Mouse (Mus musculus) kidney, postnatal 0 days (tissue): ENCODE measurements at regions not wholly inside any gene's neighbourhood (a gene's known extent, or its start where the extent isn't known, plus 50 kb on each side); places are given as distances from the start of the nearest gene placed in this dataset.

Experiments used
- ATAC-seq: fragments of 200-750 bp; cut with Nextera tagmentation; replicated peaks from 2 replicates; pipeline ENCODE4 v1.8.0; 2017; ENCODE audit warnings: low read depth, moderate number of reproducible peaks, moderate TSS enrichment, moderate library complexity; ENCODE audit not compliant: low FRiP score
- DNase-seq: peaks from one replicate; pipeline ENCODE4 v3.0.0-alpha.2; 2016; ENCODE audit warnings: low spot score
- H3K27ac ChIP-seq: fragments of 300-500 bp; sonication (generic); 2 replicates; pipeline ENCODE4 v1.5.1; 2014; ENCODE audit warnings: mild to moderate bottlenecking
- H3K27me3 ChIP-seq: fragments of 300-500 bp; sonication (generic); 2 replicates; pipeline ENCODE4 v1.6.1; 2014; ENCODE audit warnings: low read length, mixed read lengths; ENCODE audit not compliant: insufficient read depth
- H3K36me3 ChIP-seq: fragments of 300-500 bp; sonication (generic); 2 replicates; pipeline ENCODE4 v1.6.1; 2014; ENCODE audit warnings: low read length, mixed read lengths; ENCODE audit not compliant: insufficient read depth
- H3K4me1 ChIP-seq: fragments of 300-500 bp; sonication (generic); replicated peaks from 2 replicates; pipeline ENCODE4 v1.6.1; 2014; ENCODE audit warnings: antibody characterized with exemption, low read length, mixed read lengths; ENCODE audit not compliant: insufficient read depth
- H3K4me2 ChIP-seq: fragments of 300-500 bp; sonication (generic); 2 replicates; pipeline ENCODE4 v1.6.1; 2014; ENCODE audit warnings: mild to moderate bottlenecking, low read length, moderate library complexity, mixed read lengths
- H3K4me3 ChIP-seq: fragments of 300-500 bp; sonication (generic); replicated peaks from 2 replicates; pipeline ENCODE4 v1.5.1; 2014; ENCODE audit warnings: low read depth, low read length
- H3K9ac ChIP-seq: fragments of 300-500 bp; sonication (generic); 2 replicates; pipeline ENCODE4 v1.6.1; 2014; ENCODE audit warnings: low read depth, low read length
- H3K9me3 ChIP-seq: fragments of 300-500 bp; sonication (generic); replicated peaks from 2 replicates; pipeline ENCODE4 v1.6.1; 2016; ENCODE audit warnings: low read length, inconsistent platforms, mixed read lengths
- CTCF ChIP-seq: IDR thresholded peaks from 2 replicates; pipeline ENCODE4 v1.5.1; 2016; ENCODE audit warnings: antibody characterized with exemption, low read depth, mild to moderate bottlenecking, moderate library complexity
- WGBS: fragments of 180-500 bp; shearing (Covaris S2); extraction: QIAGEN DNeasy Blood & Tissue Kit; methylation state at CpG from one replicate; pipeline ENCODE4 v1.1.7; 2014; 5-methylcytosine and 5-hydroxymethylcytosine counted together

DNA sequence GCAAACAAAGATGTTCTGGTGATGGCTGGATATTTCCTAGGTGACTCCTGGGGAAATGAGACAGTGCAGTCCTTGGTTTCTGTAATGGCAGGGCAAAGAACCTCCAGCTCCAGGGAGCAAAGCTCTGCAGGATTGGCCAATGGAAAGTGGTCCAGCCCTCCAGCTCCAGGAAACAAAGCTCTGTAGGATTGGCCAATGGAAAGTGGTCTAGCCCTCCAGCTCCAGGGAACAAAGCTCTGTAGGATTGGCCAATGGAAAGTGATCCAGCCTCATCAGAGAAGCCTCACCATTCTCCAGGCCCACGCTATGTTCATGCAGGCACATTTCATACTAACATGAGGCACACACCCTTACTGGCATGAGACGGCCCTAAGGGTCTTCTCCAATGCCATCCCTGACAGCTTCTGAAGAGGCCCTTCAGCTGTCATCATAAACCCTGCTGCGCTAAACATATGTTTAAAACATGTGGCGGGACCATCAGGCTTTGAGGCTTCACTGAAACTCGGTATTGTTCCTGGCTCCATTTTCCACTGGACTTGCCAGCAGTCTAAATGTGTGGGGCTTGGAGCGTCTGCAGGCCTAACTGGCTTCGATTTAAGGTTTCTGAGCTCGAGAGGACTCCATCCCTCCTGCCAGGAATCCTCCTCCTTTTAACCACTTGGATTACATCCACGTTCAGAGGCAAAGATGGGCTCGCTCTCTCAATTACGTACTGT, 175.3 kb upstream of the Ccdc54 start:
- TF ChIP-seq CTCF = no peak
- ATAC-seq = no peak
- no peak for DNase-seq
- H3K4me3 ChIP-seq = no peak overlapping the region
- no peak overlapping the region for H3K9ac ChIP-seq
- H3K4me1 ChIP-seq = no peaks in the 10 kb centered on the region
- no peaks in the 10 kb centered on the region for H3K36me3 ChIP-seq
- no peak overlapping the region for H3K4me2 ChIP-seq
- 75% methylated on average over 11 of the region's 11 CpGs for WGBS
- H3K9me3 ChIP-seq = no peaks in the 10 kb centered on the region
- no peak overlapping the region for H3K27ac ChIP-seq
- H3K27me3 ChIP-seq = no peaks in the 10 kb centered on the region

DNA sequence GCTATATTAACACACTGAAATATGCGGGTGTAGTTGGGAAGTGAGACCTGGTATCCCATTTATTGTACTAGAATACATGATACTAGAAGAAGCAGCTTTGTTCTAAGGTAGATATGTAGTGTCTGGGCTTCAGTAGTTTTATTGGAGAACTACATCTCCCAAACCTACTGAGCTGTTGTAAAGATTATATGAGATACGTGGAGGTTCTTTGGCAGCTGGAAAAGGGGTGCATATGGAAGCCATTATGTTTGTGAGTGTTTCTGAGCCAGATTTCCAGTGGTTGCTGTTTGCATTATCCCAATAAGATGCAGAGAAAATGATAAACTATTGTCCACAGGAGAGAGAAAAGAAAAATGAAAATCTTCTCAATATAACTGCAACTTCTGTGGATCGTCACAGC, 171.1 kb upstream of the Ccdc54 start:
- Histone ChIP-seq H3K27me3 (no peaks in the 10 kb centered on the region), H3K27ac (no peak overlapping the region), H3K4me1 (no peaks in the 10 kb centered on the region), H3K9me3 (no peaks in the 10 kb centered on the region), H3K36me3 (no peaks in the 10 kb centered on the region), H3K4me3 (no peak overlapping the region), H3K4me2 (no peak overlapping the region), H3K9ac (no peak overlapping the region)
- 69% methylated on average over 3 of the region's 3 CpGs for WGBS
- TF ChIP-seq CTCF = no peak
- DNase-seq = no peak
- ATAC-seq = no peak

GRCm38 (mm10) chr16:50759979-50760378, 169.0 kb upstream of the Ccdc54 start:
- ATAC-seq = no peak

DNA sequence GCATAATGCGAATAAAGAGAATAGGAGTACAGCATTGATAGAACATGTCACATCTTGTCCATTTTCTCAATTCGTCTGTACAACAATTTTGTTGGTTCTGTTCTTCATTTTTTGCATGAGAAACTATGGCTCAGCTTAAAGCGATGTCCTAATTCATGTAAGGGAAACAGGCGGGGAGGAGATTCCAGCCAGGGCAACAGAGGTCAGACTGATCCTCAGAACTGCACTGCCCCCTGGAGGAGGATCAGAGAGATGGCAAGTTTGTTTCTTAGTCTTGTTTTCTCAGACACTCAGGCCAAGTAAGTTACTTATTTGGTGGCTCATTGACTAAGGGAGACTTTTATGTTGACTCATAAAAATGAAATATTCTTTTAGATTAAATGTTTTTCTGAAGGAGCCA, 165.7 kb upstream of the Ccdc54 start:
- Histone ChIP-seq H3K9me3 (no peaks in the 10 kb centered on the region), H3K36me3 (no peaks in the 10 kb centered on the region), H3K4me2 (no peak overlapping the region), H3K9ac (no peak overlapping the region), H3K4me3 (no peak overlapping the region), H3K27me3 (no peaks in the 10 kb centered on the region), H3K4me1 (0 out of 2 replicates have a peak, but pooled peaks cover 6% of the 10 kb centered on the region), H3K27ac (no peak overlapping the region)
- DNase-seq (peak; percentile 83), ATAC-seq (no peak)
- peak; percentile 72 for TF ChIP-seq CTCF
- 54% methylated on average over 4 of the region's 4 CpGs for WGBS

More at GRCm38 (mm10) chr16:50759979-50760378, 169.0 kb upstream of the Ccdc54 start:
- no peaks in the 10 kb centered on the region for H3K36me3 ChIP-seq
- DNase-seq = no peak
- 86% methylated on average over 5 of the region's 5 CpGs for WGBS
- no peak overlapping the region for H3K4me3 ChIP-seq
- no peak overlapping the region for H3K4me2 ChIP-seq
- no peaks in the 10 kb centered on the region for H3K4me1 ChIP-seq
- no peaks in the 10 kb centered on the region for H3K9me3 ChIP-seq
- TF ChIP-seq CTCF = no peak
- no peak overlapping the region for H3K27ac ChIP-seq
- H3K9ac ChIP-seq = no peak overlapping the region
- H3K27me3 ChIP-seq = no peaks in the 10 kb centered on the region

DNA sequence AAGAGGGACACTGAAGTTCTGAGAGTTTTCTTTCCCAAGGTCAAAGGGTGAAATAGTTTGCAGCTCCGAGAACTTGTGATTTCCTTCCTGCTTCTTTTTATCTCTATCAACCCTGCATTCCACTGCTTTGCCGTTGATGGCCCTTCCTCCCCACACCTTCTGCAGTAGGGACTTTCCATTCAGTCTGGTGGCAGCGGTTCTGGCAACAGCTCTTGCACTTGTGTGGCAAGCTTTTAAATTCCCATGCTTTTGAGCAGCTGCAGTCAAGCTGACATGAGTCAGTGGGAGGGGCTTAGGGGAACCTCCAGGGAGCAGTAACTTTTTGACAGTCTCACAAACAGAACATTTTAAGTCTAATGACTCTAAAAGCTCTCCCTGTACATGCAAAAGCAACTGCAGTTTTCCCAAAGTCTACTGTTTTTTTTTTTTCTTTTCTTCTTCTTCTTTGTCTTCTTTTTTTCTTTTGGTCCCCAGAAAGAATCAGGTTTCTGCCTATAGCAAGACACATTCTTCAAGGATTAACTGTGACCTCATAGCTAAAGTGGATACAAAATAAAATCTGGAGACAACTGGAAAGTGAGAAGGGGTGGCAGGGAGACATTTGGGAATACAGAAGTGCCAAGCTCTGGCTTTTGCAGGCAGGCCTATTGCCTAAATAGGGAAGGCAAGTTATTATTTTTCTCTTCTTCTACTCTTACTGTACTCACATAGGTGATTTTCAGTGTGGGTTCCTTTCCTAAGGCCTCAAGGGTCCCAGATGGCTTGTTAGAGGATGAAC, 162.8 kb upstream of the Ccdc54 start:
- Histone ChIP-seq H3K27ac (peak overlapping the region; percentile 83), H3K4me1 (0 out of 2 replicates have a peak, but pooled peaks cover 6% of the 10 kb centered on the region), H3K4me2 (peak overlapping the region; percentile 42), H3K4me3 (no peak overlapping the region), H3K9me3 (no peaks in the 10 kb centered on the region), H3K36me3 (no peaks in the 10 kb centered on the region), H3K9ac (no peak overlapping the region), H3K27me3 (no peaks in the 10 kb centered on the region)
- ATAC-seq (peak; percentile 43; the same call in 1 of the 2 replicates), DNase-seq (peak; percentile 85)
- WGBS = 3% methylated on average over 3 of the region's 3 CpGs
- no peak for TF ChIP-seq CTCF

DNA sequence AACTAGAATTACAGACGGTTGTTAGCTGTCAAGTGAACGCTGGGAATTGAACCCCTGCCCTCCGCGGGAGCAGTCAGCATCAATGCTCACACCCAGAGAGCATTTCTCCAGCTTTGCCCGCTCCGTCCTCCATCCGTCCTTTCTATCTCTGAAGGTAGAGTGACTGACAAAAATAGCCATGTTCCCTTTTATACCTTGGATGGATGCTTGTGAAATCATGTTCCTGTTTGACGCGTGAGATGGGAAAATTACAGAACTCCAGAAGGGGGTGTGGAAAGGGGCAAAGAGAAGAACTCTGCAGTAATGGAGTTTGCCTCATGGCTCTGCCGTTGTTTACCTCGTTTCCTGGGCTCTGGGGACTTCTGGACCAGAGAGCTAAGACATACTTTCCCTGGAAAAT, 162.1 kb upstream of the Ccdc54 start:
- Histone ChIP-seq H3K27me3 (no peaks in the 10 kb centered on the region), H3K4me1 (0 out of 2 replicates have a peak, but pooled peaks cover 6% of the 10 kb centered on the region), H3K4me2 (peak overlapping the region; percentile 42), H3K27ac (peak overlapping the region; percentile 83), H3K9ac (no peak overlapping the region), H3K4me3 (no peak overlapping the region), H3K36me3 (no peaks in the 10 kb centered on the region), H3K9me3 (no peaks in the 10 kb centered on the region)
- ATAC-seq (no peak), DNase-seq (no peak)
- no peak for TF ChIP-seq CTCF
- 73% methylated on average over 11 of the region's 11 CpGs for WGBS
